Mouse (Mus musculus) intestine, postnatal 0 days (tissue): ENCODE measurements around the gene Oasl1. TPM values are rescaled to one million over a fixed set of nuclear protein-coding genes. Genes with fewer than 3 reads are reported as not detected.

Experiments used
- ATAC-seq: fragments of 200-750 bp; cut with Nextera tagmentation; 2 replicates; pipeline ENCODE4 v1.8.0; 2017; ENCODE audit warnings: mild to moderate bottlenecking, moderate TSS enrichment, moderate library complexity
- H3K27ac ChIP-seq: fragments of 300-500 bp; sonication (generic); 2 replicates; pipeline ENCODE4 v1.5.1; 2014; ENCODE audit warnings: mild to moderate bottlenecking, low read depth, low read length, moderate library complexity
- H3K27me3 ChIP-seq: fragments of 300-500 bp; sonication (generic); replicated peaks from 2 replicates; pipeline ENCODE4 v1.6.1; 2014; ENCODE audit warnings: low read length, mixed read lengths; ENCODE audit not compliant: control insufficient read depth, insufficient read depth
- H3K36me3 ChIP-seq: fragments of 300-500 bp; sonication (generic); 2 replicates; pipeline ENCODE4 v1.6.1; 2014; ENCODE audit warnings: mild to moderate bottlenecking, moderate library complexity; ENCODE audit not compliant: control insufficient read depth, insufficient read depth
- H3K4me1 ChIP-seq: fragments of 300-500 bp; sonication (generic); replicated peaks from 2 replicates; pipeline ENCODE4 v1.6.1; 2014; ENCODE audit warnings: antibody characterized with exemption, low read length, mixed read lengths; ENCODE audit not compliant: control insufficient read depth, insufficient read depth
- H3K4me2 ChIP-seq: fragments of 300-500 bp; sonication (generic); replicated peaks from 2 replicates; pipeline ENCODE4 v1.6.1; 2014; ENCODE audit warnings: low read depth, mild to moderate bottlenecking, moderate library complexity
- H3K4me3 ChIP-seq: fragments of 300-500 bp; sonication (generic); 2 replicates; pipeline ENCODE4 v1.5.1; 2014; ENCODE audit warnings: low read depth, low read length
- H3K9ac ChIP-seq: fragments of 300-500 bp; sonication (generic); 2 replicates; pipeline ENCODE4 v1.6.1; 2014; ENCODE audit warnings: mild to moderate bottlenecking, low read depth, low read length
- H3K9me3 ChIP-seq: fragments of 300-500 bp; sonication (generic); 2 replicates; pipeline ENCODE4 v1.6.1; 2016; ENCODE audit warnings: mixed run types; ENCODE audit not compliant: control insufficient read depth
- CTCF ChIP-seq: sonication (generic); IDR thresholded peaks from 2 replicates; pipeline ENCODE4 v1.5.1; 2016; ENCODE audit warnings: low read depth, mild to moderate bottlenecking, control low read depth, antibody characterized with exemption, moderate library complexity
- WGBS: fragments of 180-500 bp; shearing (Covaris S2); extraction: QIAGEN DNeasy Blood & Tissue Kit; methylation state at CpG from one replicate; pipeline ENCODE4 v1.1.7; 2014; 5-methylcytosine and 5-hydroxymethylcytosine counted together
- polyA plus RNA-seq: library from polyadenylated mRNA; unstranded; fragments of >200 nt; fragmentation: Nextera tagmentation; extraction: Ambion mirVana; gene quantifications from 2 replicates; pipeline ENCODE4 v1.2.1, GENCODE M21; 2015

Gene Oasl1
- polyA plus RNA-seq, 1 experiment from 2014 or later = 25.5 TPM

GRCm38 (mm10) chr5:114949316-114949715, 26.3 kb downstream of the Oasl1 start:
- no peaks in the 10 kb centered on the region for H3K9me3 ChIP-seq
- ATAC-seq = no peak
- H3K4me3 ChIP-seq = no peak overlapping the region
- no peaks in the 10 kb centered on the region for H3K27me3 ChIP-seq
- H3K36me3 ChIP-seq = peaks cover 59% of the 10 kb centered on the region
- 53% methylated on average over 5 of the region's 5 CpGs for WGBS
- no peak for TF ChIP-seq CTCF
- no peaks in the 10 kb centered on the region for H3K4me1 ChIP-seq
- H3K9ac ChIP-seq = no peak overlapping the region
- no peak overlapping the region for H3K4me2 ChIP-seq
- no peak overlapping the region for H3K27ac ChIP-seq

- H3K4me1 ChIP-seq = no peaks in the 10 kb centered on the region
- H3K36me3 ChIP-seq = peaks cover 62% of the 10 kb centered on the region
- no peaks in the 10 kb centered on the region for H3K27me3 ChIP-seq
- TF ChIP-seq CTCF = no peak
- H3K4me2 ChIP-seq = no peak overlapping the region
- H3K27ac ChIP-seq = no peak overlapping the region
- no peak overlapping the region for H3K4me3 ChIP-seq
- no peaks in the 10 kb centered on the region for H3K9me3 ChIP-seq
- H3K9ac ChIP-seq = no peak overlapping the region
- WGBS = 81% methylated on average over 9 of the region's 9 CpGs
- ATAC-seq = no peak
Observed at GRCm38 (mm10) chr5:114949812-114950211, 26.8 kb downstream of the Oasl1 start.

GRCm38 (mm10) chr5:114950669-114951068, 27.6 kb downstream of the Oasl1 start:
- H3K9me3 ChIP-seq = no peaks in the 10 kb centered on the region
- H3K9ac ChIP-seq = no peak overlapping the region
- peaks cover 65% of the 10 kb centered on the region for H3K36me3 ChIP-seq
- no peak for TF ChIP-seq CTCF
- no peak overlapping the region for H3K4me2 ChIP-seq
- H3K27ac ChIP-seq = no peak overlapping the region
- H3K4me3 ChIP-seq = no peak overlapping the region
- H3K27me3 ChIP-seq = no peaks in the 10 kb centered on the region
- 78% methylated on average over 12 of the region's 12 CpGs for WGBS
- no peak for ATAC-seq
- no peaks in the 10 kb centered on the region for H3K4me1 ChIP-seq

- Histone ChIP-seq H3K36me3 (peaks cover 58% of the 10 kb centered on the region), H3K9ac (no peak overlapping the region), H3K4me1 (no peaks in the 10 kb centered on the region), H3K9me3 (no peaks in the 10 kb centered on the region), H3K27me3 (no peaks in the 10 kb centered on the region), H3K27ac (no peak overlapping the region), H3K4me2 (no peak overlapping the region), H3K4me3 (no peak overlapping the region)
- 67% methylated on average over 21 of the region's 21 CpGs for WGBS
- no peak for TF ChIP-seq CTCF
- 0 out of 2 replicates have a peak, but pooled peaks have one; percentile 6 for ATAC-seq
Observed at GRCm38 (mm10) chr5:114951279-114951880, 28.3 kb downstream of the Oasl1 start.

- Histone ChIP-seq H3K36me3 (peaks cover 38% of the 10 kb centered on the region), H3K4me3 (no peak overlapping the region), H3K9ac (no peak overlapping the region), H3K4me1 (no peaks in the 10 kb centered on the region), H3K9me3 (no peaks in the 10 kb centered on the region), H3K27me3 (no peaks in the 10 kb centered on the region), H3K27ac (no peak overlapping the region), H3K4me2 (no peak overlapping the region)
- TF ChIP-seq CTCF = no peak
- WGBS = 88% methylated on average over 14 of the region's 14 CpGs
- ATAC-seq = no peak
Observed at GRCm38 (mm10) chr5:114953326-114953725, 30.3 kb downstream of the Oasl1 start.

- Histone ChIP-seq H3K9ac (no peak overlapping the region), H3K36me3 (peaks cover 29% of the 10 kb centered on the region), H3K4me1 (no peaks in the 10 kb centered on the region), H3K27ac (no peak overlapping the region), H3K4me3 (no peak overlapping the region), H3K4me2 (no peak overlapping the region), H3K9me3 (no peaks in the 10 kb centered on the region), H3K27me3 (no peaks in the 10 kb centered on the region)
- 88% methylated on average over 5 of the region's 5 CpGs for WGBS
- ATAC-seq = no peak
- TF ChIP-seq CTCF = no peak
Observed at GRCm38 (mm10) chr5:114958069-114958468, 35.0 kb downstream of the Oasl1 start.
